Mouse (Mus musculus) cerebellum, adult 11-12 months (tissue): ENCODE measurements around the gene Prmt6.

Experiments
- DNase-seq: peaks from one replicate; pipeline ENCODE4 v3.0.0; 2022

Gene Prmt6

GRCm38 (mm10) chr3:110250839-110251700 is at the start of gene Prmt6:
TSS of gene Prmt6 (minus strand) at chr3:110250998.
- peak; percentile 89 for DNase-seq

GRCm38 (mm10) chr3:110290485-110291045 is 39.8 kb upstream of the Prmt6 start:
- no peak for DNase-seq

GRCm38 (mm10) chr3:110282651-110283050 is 31.9 kb upstream of the Prmt6 start:
- no peak for DNase-seq

- no peak for DNase-seq
These were observed 17.0 kb upstream of the Prmt6 start for GRCm38 (mm10) chr3:110267790-110268189.

- DNase-seq = no peak
These were observed 2.3 kb upstream of the Prmt6 start for GRCm38 (mm10) chr3:110253105-110253504.

GRCm38 (mm10) chr3:110249891-110250838 is 633 bp downstream of the Prmt6 start:
- DNase-seq = peak; percentile 84

GRCm38 (mm10) chr3:110236819-110237463 is 13.9 kb downstream of the Prmt6 start:
- no peak for DNase-seq
